Mouse (Mus musculus): ENCODE measurements around the gene Cramp1l. TPM values are rescaled to one million over a fixed set of nuclear protein-coding genes. Genes with fewer than 3 reads are reported as not detected.
A peak's percentile ranks its signal among the peaks of the same experiment; 100 is the strongest.

Gene Cramp1l
- total RNA-seq (2021): 10 to 100 TPM; 20.4 to 24.0 TPM
- long read RNA-seq, experiment 1, partial matches to known transcripts: 1 of 2 reads
- long read RNA-seq, experiment 1, other reads (novel, unspliced or antisense): 1 of 2 reads
- long read RNA-seq, experiment 2, partial matches to known transcripts: 0 of 1 reads
- long read RNA-seq, experiment 2, other reads (novel, unspliced or antisense): 1 of 1 reads

GRCm38 (mm10) chr17:25015655-25016291, at the start of gene Cramp1l, which contains the start of gene Ift140:
Cramp1l (minus strand) TSS chr17:25015788.
Ift140 (plus strand) TSS chr17:25016085.
- peak; percentile 97 for DNase-seq (ENCODE audit: low spot score in 2 of 2)

GRCm38 (mm10) chr17:25065189-25065588, 49.6 kb upstream of the Cramp1l start:
- no peak for DNase-seq (ENCODE audit: low spot score in 2 of 2)

- DNase-seq (ENCODE audit: low spot score in 2 of 2): peak in 1 of 2 experiments; percentile 37
These were observed 48.8 kb upstream of the Cramp1l start for GRCm38 (mm10) chr17:25064351-25064750.

- DNase-seq (ENCODE audit: low spot score in 2 of 2): no peak
These were observed 48.3 kb upstream of the Cramp1l start for GRCm38 (mm10) chr17:25063872-25064271.

GRCm38 (mm10) chr17:25063261-25063660, 47.7 kb upstream of the Cramp1l start:
- no peak for DNase-seq (ENCODE audit: low spot score in 2 of 2)

- no peak for DNase-seq (ENCODE audit: low spot score in 2 of 2)
These were observed 41.5 kb upstream of the Cramp1l start for GRCm38 (mm10) chr17:25057041-25057440.

- no peak for DNase-seq (ENCODE audit: low spot score in 2 of 2)
These were observed 37.7 kb upstream of the Cramp1l start for GRCm38 (mm10) chr17:25053274-25053673.

- DNase-seq (ENCODE audit: low spot score in 2 of 2): no peak
These were observed 31.6 kb upstream of the Cramp1l start for GRCm38 (mm10) chr17:25047143-25047542.

GRCm38 (mm10) chr17:25045281-25045680, 29.7 kb upstream of the Cramp1l start:
- DNase-seq (ENCODE audit: low spot score in 2 of 2): no peak

GRCm38 (mm10) chr17:25044879-25045278, 29.3 kb upstream of the Cramp1l start:
- no peak for DNase-seq (ENCODE audit: low spot score in 2 of 2)

GRCm38 (mm10) chr17:25036183-25036582, 20.6 kb upstream of the Cramp1l start:
- no peak for DNase-seq (ENCODE audit: low spot score in 2 of 2)

- DNase-seq (ENCODE audit: low spot score in 2 of 2): peak; percentile 66
These were observed 924 bp upstream of the Cramp1l start for GRCm38 (mm10) chr17:25016292-25017132.

GRCm38 (mm10) chr17:25014841-25015570, 582 bp downstream of the Cramp1l start:
- peak; percentile 37 to 59 for DNase-seq (ENCODE audit: low spot score in 2 of 2)

GRCm38 (mm10) chr17:25013606-25014501, 1.7 kb downstream of the Cramp1l start:
- peak; percentile 36 to 42 for DNase-seq (ENCODE audit: low spot score in 2 of 2)

- no peak for DNase-seq (ENCODE audit: low spot score in 2 of 2)
These were observed 8.1 kb downstream of the Cramp1l start for GRCm38 (mm10) chr17:25007480-25007879.

GRCm38 (mm10) chr17:25005102-25005501, 10.5 kb downstream of the Cramp1l start:
- no peak for DNase-seq (ENCODE audit: low spot score in 2 of 2)

- DNase-seq (ENCODE audit: low spot score in 2 of 2): peak in 1 of 2 experiments; percentile 14
These were observed 20.9 kb downstream of the Cramp1l start for GRCm38 (mm10) chr17:24994721-24995120.

- no peak for DNase-seq (ENCODE audit: low spot score in 2 of 2)
These were observed 28.4 kb downstream of the Cramp1l start for GRCm38 (mm10) chr17:24987221-24987620.

GRCm38 (mm10) chr17:24960852-24961715, 54.5 kb downstream of the Cramp1l start:
- no peak for DNase-seq (ENCODE audit: low spot score in 2 of 2)
